Mouse (Mus musculus) lung, embryonic 16.5 days (tissue): ENCODE results near the gene Camkk2. TPM values are rescaled to one million over a fixed set of nuclear protein-coding genes. Genes with fewer than 3 reads are reported as not detected.

ENCODE experiments used
- ATAC-seq: fragments of 200-750 bp; cut with Nextera tagmentation; 2 replicates; pipeline ENCODE4 v1.8.0; 2017; ENCODE audit warnings: low read depth, mild to moderate bottlenecking, moderate library complexity
- H3K27ac ChIP-seq: fragments of 300-500 bp; sonication (generic); 2 replicates; pipeline ENCODE4 v1.5.1; 2014; ENCODE audit warnings: mild to moderate bottlenecking, control low read depth, low read length
- H3K27me3 ChIP-seq: fragments of 300-500 bp; sonication (generic); 2 replicates; pipeline ENCODE4 v1.6.1; 2014; ENCODE audit warnings: low read depth, low read length, mixed read lengths; ENCODE audit not compliant: control insufficient read depth, insufficient read depth
- H3K36me3 ChIP-seq: fragments of 300-500 bp; sonication (generic); 2 replicates; pipeline ENCODE4 v1.6.1; 2014; ENCODE audit warnings: low read length; ENCODE audit not compliant: control insufficient read depth, insufficient read depth
- H3K4me1 ChIP-seq: fragments of 300-500 bp; sonication (generic); replicated peaks from 2 replicates; pipeline ENCODE4 v1.6.1; 2014; ENCODE audit warnings: low read length, mixed read lengths; ENCODE audit not compliant: control insufficient read depth, insufficient read depth
- H3K4me2 ChIP-seq: fragments of 300-500 bp; sonication (generic); 2 replicates; pipeline ENCODE4 v1.6.1; 2014; ENCODE audit warnings: low read depth, low read length, control low read depth
- H3K4me3 ChIP-seq: fragments of 300-500 bp; sonication (generic); 2 replicates; pipeline ENCODE4 v1.5.1; 2014; ENCODE audit warnings: mild to moderate bottlenecking, low read length, control low read depth
- H3K9ac ChIP-seq: fragments of 300-500 bp; sonication (generic); 2 replicates; pipeline ENCODE4 v1.6.1; 2014; ENCODE audit warnings: low read length, control low read depth
- H3K9me3 ChIP-seq: fragments of 300-500 bp; sonication (generic); 2 replicates; pipeline ENCODE4 v1.6.1; 2016; ENCODE audit warnings: low read length; ENCODE audit not compliant: control insufficient read depth
- WGBS: fragments of 180-500 bp; shearing (Covaris S2); extraction: QIAGEN DNeasy Blood & Tissue Kit; methylation state at CpG from one replicate; pipeline ENCODE4 v1.1.7; 2014; 5-methylcytosine and 5-hydroxymethylcytosine counted together
- polyA plus RNA-seq: library from polyadenylated mRNA; unstranded; fragments of >200 nt; fragmentation: Nextera tagmentation; extraction: Ambion mirVana; gene quantifications from 2 replicates; pipeline ENCODE4 v1.2.1, GENCODE M21; 2015

Camkk2 gene
- polyA plus RNA-seq, 1 experiment from 2014 or later: 33.1 TPM

DNA sequence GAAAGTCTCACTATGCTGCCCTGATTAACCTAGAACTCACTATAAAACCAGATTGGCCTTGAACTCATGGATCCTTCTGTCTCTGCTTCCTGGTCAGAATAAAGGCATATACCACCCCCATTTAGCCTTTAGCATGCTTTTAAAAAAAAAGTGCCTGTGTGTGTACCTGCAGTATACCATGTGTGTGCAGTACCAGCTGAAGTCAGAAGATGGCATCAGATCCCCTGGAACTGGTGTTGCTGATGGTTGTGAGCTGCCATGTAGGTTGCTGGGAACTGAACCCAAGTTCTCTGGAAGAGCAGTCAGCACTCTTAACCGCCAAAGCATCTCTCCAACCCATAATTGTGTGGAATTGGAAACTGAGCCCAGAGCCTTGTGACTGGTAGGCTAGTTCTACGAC is 62.4 kb downstream of the Camkk2 start:
- no peak for ATAC-seq
- Histone ChIP-seq H3K36me3 (no peaks in the 10 kb centered on the region), H3K27ac (no peak overlapping the region), H3K4me1 (no peaks in the 10 kb centered on the region; the same call in 1 of the 2 replicates), H3K27me3 (no peaks in the 10 kb centered on the region), H3K9me3 (no peaks in the 10 kb centered on the region), H3K9ac (no peak overlapping the region), H3K4me2 (no peak overlapping the region), H3K4me3 (no peak overlapping the region)
- WGBS: 97% methylated on average over 2 of the region's 2 CpGs

DNA sequence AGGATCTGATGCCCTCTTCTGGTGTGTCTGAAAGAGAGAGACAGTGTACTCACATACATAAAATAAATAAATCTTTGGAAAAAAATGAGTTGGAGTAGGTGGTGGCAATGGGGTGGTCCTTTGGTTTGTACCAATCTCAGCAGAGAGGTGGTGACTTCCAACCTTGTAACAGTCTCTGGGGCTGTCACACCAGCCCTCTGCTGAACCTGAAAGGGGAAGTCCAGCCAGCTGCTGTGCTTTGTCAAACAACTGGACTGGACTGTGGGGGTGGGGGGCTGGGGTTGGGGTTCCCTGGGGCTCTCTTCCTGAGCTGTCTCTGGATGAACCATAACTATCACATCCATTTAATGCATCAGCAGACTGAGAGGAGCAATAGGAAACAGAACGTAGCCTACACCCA is 63.5 kb downstream of the Camkk2 start:
- Histone ChIP-seq H3K27ac (no peak overlapping the region), H3K4me1 (no peaks in the 10 kb centered on the region; the same call in 1 of the 2 replicates), H3K4me2 (no peak overlapping the region), H3K4me3 (no peak overlapping the region), H3K36me3 (no peaks in the 10 kb centered on the region), H3K27me3 (no peaks in the 10 kb centered on the region), H3K9ac (no peak overlapping the region), H3K9me3 (no peaks in the 10 kb centered on the region)
- ATAC-seq: no peak
- 65% methylated on average over 1 of the region's 1 CpGs for WGBS

DNA sequence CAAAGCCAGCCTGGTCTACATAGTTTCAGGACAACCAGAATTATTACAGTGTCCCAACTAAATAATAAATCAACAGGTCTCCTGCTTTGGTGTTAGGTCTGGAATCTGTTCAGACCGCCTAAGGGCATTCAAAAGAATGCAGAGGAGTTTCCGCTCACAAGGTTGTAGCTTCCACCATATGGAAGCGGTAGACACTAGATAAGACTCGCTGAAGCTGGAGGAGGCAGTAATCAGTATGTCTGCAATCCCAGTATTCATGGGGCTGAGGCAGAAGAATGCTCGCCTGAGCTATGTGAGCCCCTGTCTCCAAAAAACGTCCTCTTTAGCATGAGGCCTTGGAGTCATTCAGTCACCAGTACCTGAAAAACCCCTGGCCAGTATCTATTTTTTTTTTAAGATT is 70.4 kb downstream of the Camkk2 start:
- Histone ChIP-seq H3K27ac (no peak overlapping the region), H3K4me2 (no peak overlapping the region), H3K4me3 (no peak overlapping the region), H3K27me3 (no peaks in the 10 kb centered on the region), H3K9ac (no peak overlapping the region), H3K36me3 (no peaks in the 10 kb centered on the region), H3K4me1 (peaks cover 3% of the 10 kb centered on the region), H3K9me3 (no peaks in the 10 kb centered on the region)
- 81% methylated on average over 6 of the region's 6 CpGs for WGBS
- no peak for ATAC-seq

DNA sequence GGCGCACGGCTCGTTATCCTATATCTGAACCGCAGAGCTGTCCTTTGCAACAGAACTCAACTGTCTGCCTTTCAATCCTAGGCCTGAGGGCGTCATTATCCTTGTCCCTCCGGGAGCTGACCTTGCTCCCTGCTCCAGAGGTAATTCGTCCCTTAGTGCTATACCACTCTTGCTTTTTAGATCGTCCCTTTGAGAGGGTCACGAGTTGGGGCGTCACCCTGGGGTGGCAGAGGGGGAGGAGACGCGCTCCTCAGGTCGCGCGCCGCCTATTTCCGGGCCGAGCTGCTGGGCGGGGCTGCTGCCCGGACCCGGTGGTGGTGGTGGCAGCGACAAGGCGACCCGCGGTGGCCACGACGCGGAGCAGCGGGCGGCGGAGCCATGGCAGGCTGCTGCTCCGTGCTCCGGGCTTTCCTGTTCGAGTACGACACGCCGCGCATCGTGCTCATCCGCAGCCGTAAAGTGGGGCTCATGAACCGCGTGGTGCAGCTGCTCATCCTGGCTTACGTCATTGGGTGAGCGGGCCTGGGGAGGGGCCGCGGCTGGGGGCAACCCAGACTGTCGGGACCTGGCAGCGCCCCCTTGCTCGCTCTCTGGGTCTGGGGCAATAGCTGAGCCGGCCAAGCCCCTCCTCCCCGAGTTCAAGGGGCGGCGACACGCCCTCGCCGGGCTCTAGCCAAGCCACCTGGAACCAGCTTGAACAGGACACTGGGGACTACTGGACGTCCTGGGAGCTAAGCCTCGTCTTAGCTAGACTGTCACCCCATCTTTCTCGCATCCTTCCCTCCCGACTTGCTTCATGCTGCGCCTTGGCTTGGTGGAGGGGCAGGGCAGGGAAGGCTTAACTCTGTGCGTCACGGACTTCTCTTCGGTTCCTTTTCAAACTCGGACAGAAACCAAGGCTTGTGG is 71.7 kb downstream of the Camkk2 start, which contains the start of gene P2rx4:
Gene P2rx4 (plus strand): TSS at position 269 of the 906 bp plus-strand sequence.
- peak within 1 kb of the TSS; percentile 78 for H3K9ac ChIP-seq
- no peaks in the 10 kb centered on the region for H3K36me3 ChIP-seq
- H3K9me3 ChIP-seq: no peaks in the 10 kb centered on the region
- H3K27me3 ChIP-seq: no peaks in the 10 kb centered on the region
- ATAC-seq: peak; percentile 91
- H3K4me3 ChIP-seq: peak within 1 kb of the TSS; percentile 71
- WGBS: under 1% methylated on average over 62 of the region's 66 CpGs
- peak within 1 kb of the TSS; percentile 77 for H3K27ac ChIP-seq
- H3K4me1 ChIP-seq: peaks cover 3% of the 10 kb centered on the region
- H3K4me2 ChIP-seq: peak within 1 kb of the TSS; percentile 94

DNA sequence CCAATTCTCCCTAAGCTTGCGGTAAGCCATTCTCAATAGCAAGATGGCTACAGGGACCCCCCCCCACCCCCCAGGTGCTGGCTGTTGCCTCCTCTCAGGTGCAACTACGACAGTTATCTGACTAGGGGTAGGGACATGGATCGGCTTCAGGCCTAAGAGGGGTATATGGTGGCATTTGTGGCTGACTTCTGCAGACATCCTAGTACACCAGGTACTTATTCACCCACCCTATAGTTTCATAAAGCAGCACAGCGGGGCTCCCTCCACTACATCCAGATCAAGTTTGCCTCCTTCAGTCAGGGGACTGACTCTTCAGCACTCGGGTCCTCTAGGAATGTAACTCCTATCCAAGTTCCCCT is 72.3 kb downstream of the Camkk2 start:
- peak overlapping the region; percentile 71 for H3K4me3 ChIP-seq
- peaks cover 3% of the 10 kb centered on the region for H3K4me1 ChIP-seq
- H3K27me3 ChIP-seq: no peaks in the 10 kb centered on the region
- H3K9ac ChIP-seq: peak overlapping the region; percentile 78
- H3K36me3 ChIP-seq: no peaks in the 10 kb centered on the region
- ATAC-seq: no peak
- H3K4me2 ChIP-seq: peak overlapping the region; percentile 94
- 36% methylated on average over 5 of the region's 5 CpGs for WGBS
- H3K27ac ChIP-seq: peak overlapping the region; percentile 77
- no peaks in the 10 kb centered on the region for H3K9me3 ChIP-seq

DNA sequence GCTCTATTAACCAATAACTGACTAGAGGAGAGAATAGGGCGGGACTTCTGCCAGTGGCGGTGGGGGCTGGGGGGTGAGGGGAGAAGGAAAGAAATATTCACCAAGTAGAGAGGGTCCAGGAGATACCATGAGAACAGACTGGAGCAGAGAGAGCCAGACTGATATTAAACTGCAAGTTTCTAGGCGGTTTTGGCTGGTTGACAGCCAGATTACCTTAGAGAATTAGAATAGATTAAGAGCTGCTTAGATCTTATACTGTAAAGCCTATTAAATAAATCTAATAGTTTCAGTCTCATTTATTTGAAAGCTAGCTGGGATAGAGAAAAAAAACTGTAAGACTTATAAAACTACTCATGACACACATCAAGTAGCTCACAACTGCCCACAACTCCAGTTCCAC is 74.0 kb downstream of the Camkk2 start:
- Histone ChIP-seq H3K4me3 (no peak overlapping the region), H3K9ac (no peak overlapping the region), H3K4me1 (peaks cover 3% of the 10 kb centered on the region), H3K27ac (no peak overlapping the region), H3K27me3 (no peaks in the 10 kb centered on the region), H3K4me2 (no peak overlapping the region), H3K9me3 (no peaks in the 10 kb centered on the region), H3K36me3 (no peaks in the 10 kb centered on the region)
- WGBS: 80% methylated on average over 3 of the region's 3 CpGs
- ATAC-seq: no peak

DNA sequence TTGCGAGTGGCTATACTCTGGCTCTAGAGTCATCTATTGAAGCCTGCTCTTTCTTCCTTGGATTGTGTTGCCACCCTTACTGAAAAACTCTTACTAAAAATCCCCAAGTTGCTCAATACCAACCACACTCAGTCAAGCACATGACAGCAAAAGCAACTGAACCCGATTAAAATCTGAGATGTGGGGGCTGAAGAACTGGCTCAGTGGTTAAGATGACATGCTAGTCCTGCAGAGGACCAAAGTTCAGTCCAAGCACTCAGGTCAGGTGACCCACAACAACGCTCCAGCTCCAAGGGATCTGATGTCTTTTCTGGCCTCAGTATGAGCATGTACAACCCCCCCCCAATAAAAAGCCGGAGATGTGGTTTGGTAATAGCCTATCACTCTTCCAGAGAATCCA is 74.6 kb downstream of the Camkk2 start:
- H3K36me3 ChIP-seq: no peaks in the 10 kb centered on the region
- H3K4me3 ChIP-seq: no peak overlapping the region
- no peaks in the 10 kb centered on the region for H3K9me3 ChIP-seq
- H3K9ac ChIP-seq: no peak overlapping the region
- H3K4me1 ChIP-seq: peaks cover 3% of the 10 kb centered on the region
- H3K27me3 ChIP-seq: no peaks in the 10 kb centered on the region
- WGBS: 80% methylated on average over 4 of the region's 4 CpGs
- no peak overlapping the region for H3K27ac ChIP-seq
- no peak overlapping the region for H3K4me2 ChIP-seq
- no peak for ATAC-seq

DNA sequence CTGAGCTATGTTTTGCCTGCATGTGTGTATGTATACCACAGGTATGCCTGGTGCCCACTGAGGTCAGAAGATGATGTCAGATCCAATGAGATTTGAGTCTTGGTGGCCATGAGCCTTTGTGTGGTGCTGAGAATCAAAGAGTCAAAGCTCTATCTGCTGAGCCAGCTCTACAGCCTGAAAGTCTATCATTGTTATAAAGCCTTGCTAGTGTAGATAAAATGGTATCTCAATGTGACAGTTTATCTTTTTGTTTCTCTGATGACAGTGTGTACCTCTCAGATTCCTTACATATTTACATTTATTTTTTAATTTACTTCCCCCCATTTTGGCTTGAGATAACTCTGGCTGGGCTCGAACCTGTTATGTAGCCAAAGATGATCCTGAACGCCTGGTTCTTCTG is 75.6 kb downstream of the Camkk2 start:
- Histone ChIP-seq H3K27me3 (no peaks in the 10 kb centered on the region), H3K36me3 (no peaks in the 10 kb centered on the region), H3K27ac (no peak overlapping the region), H3K4me3 (no peak overlapping the region), H3K9me3 (no peaks in the 10 kb centered on the region), H3K4me1 (peaks cover 6% of the 10 kb centered on the region), H3K4me2 (no peak overlapping the region), H3K9ac (no peak overlapping the region)
- ATAC-seq: no peak
- 69% methylated on average over 2 of the region's 2 CpGs for WGBS

DNA sequence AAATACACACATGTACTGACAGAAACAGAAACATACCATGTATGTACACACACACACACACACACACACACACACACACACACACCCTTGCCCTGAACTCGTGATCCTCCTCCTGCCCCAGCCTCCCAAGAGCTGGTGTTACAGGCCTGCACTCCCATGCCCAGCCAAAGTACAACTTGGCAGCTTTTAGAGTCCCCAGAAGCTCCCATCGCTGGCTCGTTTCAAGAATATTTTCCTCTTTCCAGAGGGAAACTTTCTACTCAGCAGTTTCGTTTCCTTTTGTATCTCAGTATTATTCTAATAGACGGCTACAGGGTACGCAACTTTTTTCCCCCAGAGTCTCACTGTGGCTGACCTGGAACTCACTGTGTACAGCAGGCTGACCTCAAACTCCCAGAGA is 77.1 kb downstream of the Camkk2 start:
- Histone ChIP-seq H3K9me3 (no peaks in the 10 kb centered on the region), H3K4me1 (peaks cover 6% of the 10 kb centered on the region), H3K4me3 (no peak overlapping the region), H3K4me2 (no peak overlapping the region), H3K36me3 (no peaks in the 10 kb centered on the region), H3K27me3 (no peaks in the 10 kb centered on the region), H3K9ac (no peak overlapping the region), H3K27ac (no peak overlapping the region)
- no peak for ATAC-seq
- WGBS: 81% methylated on average over 6 of the region's 6 CpGs
